Mouse (Mus musculus): ENCODE results near the gene Actl10. TPM values are rescaled to one million over a fixed set of nuclear protein-coding genes. Genes with fewer than 3 reads are reported as not detected.

Gene Actl10
- polyA plus RNA-seq, 1 experiment = 0.16 TPM

GRCm38 (mm10) chr2:154574271-154574670 lies 22.7 kb downstream of the Actl10 start:
- H3K9me3 ChIP-seq = no peaks in the 10 kb centered on the region
- no peaks in the 10 kb centered on the region for H3K27me3 ChIP-seq (replicated peaks)
- no peak overlapping the region for H3K4me3 ChIP-seq (replicated peaks)
- H3K4me1 ChIP-seq = peaks cover 53% of the 10 kb centered on the region
- no peaks in the 10 kb centered on the region for H3K36me3 ChIP-seq (replicated peaks; ENCODE audit: low read length)
- TF ChIP-seq GATA1 (IDR thresholded peaks at IDR 0.05; ENCODE audit: borderline replicate concordance, low read length) (no peak), FLI1 (IDR thresholded peaks at IDR 0.05; ENCODE audit: low read length) (no peak)

DNA sequence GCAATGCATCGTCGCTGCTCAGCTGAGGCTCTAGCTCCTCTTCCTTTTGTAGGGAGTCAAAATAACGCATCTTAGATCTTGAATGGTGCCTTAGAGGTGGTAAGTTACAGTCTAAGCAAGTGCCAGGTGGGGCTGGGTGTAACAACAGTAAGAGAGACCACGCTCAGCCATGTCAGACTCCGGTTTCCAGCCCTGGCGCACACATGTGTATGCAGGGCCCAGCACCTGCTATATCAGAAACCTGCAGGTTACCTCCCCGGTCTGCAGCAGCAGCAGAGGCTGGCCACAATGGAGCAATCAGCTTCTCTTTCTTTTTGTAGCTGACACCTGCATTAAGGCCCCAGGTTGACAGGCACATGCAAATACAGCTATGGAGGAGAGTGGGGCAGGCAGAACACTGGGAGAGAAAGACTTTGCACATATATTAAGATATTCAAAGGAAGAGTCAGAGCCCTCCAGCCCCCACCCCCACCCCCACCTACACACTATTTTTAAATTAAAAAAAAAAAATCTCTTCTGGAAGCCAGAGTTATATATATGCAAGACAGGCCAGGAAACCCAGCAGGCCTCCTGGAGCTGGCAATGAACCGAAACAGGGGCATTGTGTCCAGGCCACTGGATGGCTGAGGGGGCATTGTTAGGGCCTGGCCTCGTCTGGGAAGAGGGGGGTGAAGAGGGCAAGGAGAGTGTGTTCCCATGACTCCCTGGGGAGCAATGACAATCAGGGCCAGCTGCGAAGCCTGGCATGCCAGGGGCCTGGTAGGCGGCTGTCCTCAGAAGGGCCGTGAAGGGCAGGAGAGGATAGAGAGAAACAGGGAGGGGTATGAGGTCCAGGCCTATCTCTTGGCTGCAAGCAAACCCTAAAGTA lies 25.5 kb downstream of the Actl10 start:
- TF ChIP-seq FLI1 (IDR thresholded peaks at IDR 0.05; ENCODE audit: low read length) (no peak), GATA1 (IDR thresholded peaks at IDR 0.05; ENCODE audit: borderline replicate concordance, low read length) (no peak)
- peaks cover 5% of the 10 kb centered on the region; the same call in 1 of the 2 replicates for H3K9me3 ChIP-seq
- H3K27me3 ChIP-seq (replicated peaks) = no peaks in the 10 kb centered on the region
- no peak overlapping the region for H3K4me3 ChIP-seq (replicated peaks)
- H3K4me1 ChIP-seq = peaks cover 32% of the 10 kb centered on the region
- no peaks in the 10 kb centered on the region for H3K36me3 ChIP-seq (replicated peaks; ENCODE audit: low read length)

- Histone ChIP-seq H3K9me3 (peaks cover 5% of the 10 kb centered on the region; the same call in 1 of the 2 replicates), H3K4me3 (replicated peaks) (no peak overlapping the region), H3K36me3 (replicated peaks; ENCODE audit: low read length) (no peaks in the 10 kb centered on the region), H3K27me3 (replicated peaks) (no peaks in the 10 kb centered on the region), H3K4me1 (peaks cover 28% of the 10 kb centered on the region)
- no peak for TF ChIP-seq GATA1 (IDR thresholded peaks at IDR 0.05; ENCODE audit: borderline replicate concordance, low read length)
- TF ChIP-seq FLI1 (IDR thresholded peaks at IDR 0.05; ENCODE audit: low read length) = no peak
Measured at GRCm38 (mm10) chr2:154577744-154578067, 26.1 kb downstream of the Actl10 start.

DNA sequence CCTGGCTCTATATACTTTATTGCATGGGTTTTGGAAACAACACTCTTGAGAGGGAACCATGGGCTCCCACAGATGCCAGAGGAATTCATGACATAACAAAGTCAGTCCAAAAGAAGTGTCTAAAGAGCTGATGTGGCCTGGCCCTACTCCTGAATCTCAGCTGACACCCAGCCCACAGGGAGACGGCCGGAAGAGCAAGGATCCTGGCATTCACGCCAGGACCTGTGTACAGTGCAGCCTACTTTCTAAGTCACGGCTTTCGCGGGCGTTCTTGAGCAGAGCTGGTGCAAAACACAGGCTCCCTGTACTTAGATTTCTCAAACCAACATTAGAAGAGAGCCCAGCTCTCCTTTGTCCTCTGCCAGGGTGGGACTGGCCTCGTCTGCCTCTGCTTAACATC lies 29.0 kb downstream of the Actl10 start:
- no peak for TF ChIP-seq GATA1 (IDR thresholded peaks at IDR 0.05; ENCODE audit: borderline replicate concordance, low read length)
- TF ChIP-seq FLI1 (IDR thresholded peaks at IDR 0.05; ENCODE audit: low read length) = no peak

GRCm38 (mm10) chr2:154581421-154581820 lies 29.8 kb downstream of the Actl10 start:
- H3K4me1 ChIP-seq = peaks cover 31% of the 10 kb centered on the region
- TF ChIP-seq FLI1 (IDR thresholded peaks at IDR 0.05; ENCODE audit: low read length) = no peak
- no peak for TF ChIP-seq GATA1 (IDR thresholded peaks at IDR 0.05; ENCODE audit: borderline replicate concordance, low read length)
- peaks cover 5% of the 10 kb centered on the region; the same call in 1 of the 2 replicates for H3K9me3 ChIP-seq
- peaks cover 17% of the 10 kb centered on the region for H3K36me3 ChIP-seq (replicated peaks; ENCODE audit: low read length)
- H3K4me3 ChIP-seq (replicated peaks) = no peak overlapping the region
- H3K27me3 ChIP-seq (replicated peaks) = no peaks in the 10 kb centered on the region

More for the DNA sequence above, 29.0 kb downstream of the Actl10 start:
- Histone ChIP-seq H3K4me1 (peaks cover 35% of the 10 kb centered on the region), H3K4me3 (replicated peaks) (no peak overlapping the region), H3K36me3 (replicated peaks; ENCODE audit: low read length) (peaks cover 8% of the 10 kb centered on the region), H3K9me3 (peaks cover 5% of the 10 kb centered on the region; the same call in 1 of the 2 replicates), H3K27me3 (replicated peaks) (no peaks in the 10 kb centered on the region)

GRCm38 (mm10) chr2:154583906-154584872 lies 32.6 kb downstream of the Actl10 start:
- H3K9me3 ChIP-seq = peaks cover 5% of the 10 kb centered on the region; the same call in 1 of the 2 replicates
- peaks cover 43% of the 10 kb centered on the region for H3K36me3 ChIP-seq (replicated peaks; ENCODE audit: low read length)
- peaks cover 23% of the 10 kb centered on the region for H3K4me1 ChIP-seq
- TF ChIP-seq GATA1 (IDR thresholded peaks at IDR 0.05; ENCODE audit: borderline replicate concordance, low read length) = no peak
- H3K4me3 ChIP-seq (replicated peaks) = no peak overlapping the region
- no peaks in the 10 kb centered on the region for H3K27me3 ChIP-seq (replicated peaks)

- H3K27me3 ChIP-seq (replicated peaks) = no peaks in the 10 kb centered on the region
- H3K9me3 ChIP-seq = peaks cover 5% of the 10 kb centered on the region; the same call in 1 of the 2 replicates
- peaks cover 23% of the 10 kb centered on the region for H3K4me1 ChIP-seq
- peaks cover 52% of the 10 kb centered on the region for H3K36me3 ChIP-seq (replicated peaks; ENCODE audit: low read length)
- H3K4me3 ChIP-seq (replicated peaks) = no peak overlapping the region
- TF ChIP-seq GATA1 (IDR thresholded peaks at IDR 0.05; ENCODE audit: borderline replicate concordance, low read length) = no peak
- no peak for TF ChIP-seq FLI1 (IDR thresholded peaks at IDR 0.05; ENCODE audit: low read length)
Measured at GRCm38 (mm10) chr2:154584931-154585601, 33.5 kb downstream of the Actl10 start.

- no peak overlapping the region for H3K4me3 ChIP-seq (replicated peaks)
- no peak for TF ChIP-seq FLI1 (IDR thresholded peaks at IDR 0.05; ENCODE audit: low read length)
- no peak for TF ChIP-seq GATA1 (IDR thresholded peaks at IDR 0.05; ENCODE audit: borderline replicate concordance, low read length)
- H3K27me3 ChIP-seq (replicated peaks) = no peaks in the 10 kb centered on the region
- peaks cover 5% of the 10 kb centered on the region; the same call in 1 of the 2 replicates for H3K9me3 ChIP-seq
- H3K36me3 ChIP-seq (replicated peaks; ENCODE audit: low read length) = peaks cover 64% of the 10 kb centered on the region
- H3K4me1 ChIP-seq = peaks cover 23% of the 10 kb centered on the region
Measured at GRCm38 (mm10) chr2:154586405-154586804, 34.8 kb downstream of the Actl10 start.

DNA sequence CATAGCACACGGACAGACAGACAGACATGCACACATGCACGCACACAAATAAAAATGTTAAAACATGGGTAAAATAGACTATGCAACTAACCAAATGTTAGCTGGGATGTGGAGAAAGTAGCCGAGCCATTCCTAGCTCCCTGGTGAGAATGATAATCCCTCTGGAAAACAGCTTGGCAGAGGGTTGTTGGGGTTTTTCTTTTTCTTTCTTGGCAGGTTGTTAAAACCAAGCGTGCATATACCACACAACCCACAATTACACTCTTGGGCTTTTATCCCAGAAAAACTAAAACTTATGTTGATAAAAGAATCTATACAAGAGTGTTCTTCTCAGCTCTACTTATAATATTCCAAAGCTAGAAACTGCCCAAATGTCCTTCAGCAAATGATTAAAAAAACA lies 37.5 kb downstream of the Actl10 start:
- peaks cover 91% of the 10 kb centered on the region for H3K36me3 ChIP-seq (replicated peaks; ENCODE audit: low read length)
- no peak overlapping the region for H3K4me3 ChIP-seq (replicated peaks)
- no peaks in the 10 kb centered on the region for H3K27me3 ChIP-seq (replicated peaks)
- H3K4me1 ChIP-seq = peaks cover 8% of the 10 kb centered on the region
- peaks cover 3% of the 10 kb centered on the region for H3K9me3 ChIP-seq
- TF ChIP-seq GATA1 (IDR thresholded peaks at IDR 0.05; ENCODE audit: borderline replicate concordance, low read length) = no peak
- no peak for TF ChIP-seq FLI1 (IDR thresholded peaks at IDR 0.05; ENCODE audit: low read length)

All from megakaryocyte, embryonic 14.5 days (primary cell).